Mouse (Mus musculus) layer of hippocampus, adult 11-12 months (tissue): ENCODE results near the gene Slc37a4.
"Not testable (repeated sequence)": the region's sequence is repeated elsewhere in the genome, so short reads cannot be mapped to it uniquely, and the experiment has no call there.

Source experiments
- DNase-seq: peaks from one replicate; pipeline ENCODE4 v3.0.0; 2022; ENCODE audit warnings: low spot score

The Slc37a4 gene

DNA sequence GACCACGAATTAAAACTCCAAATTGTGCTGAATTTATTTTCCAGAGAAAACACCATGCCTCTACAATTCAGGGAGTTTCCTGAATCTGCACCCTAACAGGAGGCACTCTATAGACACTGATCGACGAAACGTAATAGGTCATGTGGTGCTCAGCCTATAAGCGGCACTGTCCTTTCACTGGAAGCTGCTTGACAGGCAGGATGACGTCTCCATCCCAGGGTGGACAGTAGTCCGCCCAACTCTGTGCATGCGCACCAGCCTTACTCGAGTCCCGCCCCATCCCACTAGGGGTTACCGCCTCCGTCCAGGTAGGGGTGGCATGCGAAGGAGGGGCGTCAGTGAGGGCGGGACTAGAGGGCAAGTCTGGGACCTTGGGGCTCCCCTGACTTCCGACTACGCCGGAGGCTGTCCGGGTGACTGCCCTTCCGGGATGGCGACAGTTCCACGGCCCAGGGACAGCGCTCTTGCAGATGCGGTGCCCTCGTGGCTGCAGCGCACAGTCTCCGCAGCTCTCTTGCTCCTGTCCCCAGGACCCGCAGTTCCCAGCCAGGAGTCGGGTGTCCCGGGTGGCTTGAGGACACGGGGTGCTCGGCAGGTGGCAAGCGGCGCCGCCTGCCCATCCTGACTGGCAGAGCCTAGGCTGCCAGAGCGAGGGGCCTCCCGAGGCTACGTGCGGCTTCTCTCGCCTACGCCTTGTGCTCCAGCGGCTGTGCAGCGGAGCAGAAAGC lies at the start of gene Slc37a4:
Gene Slc37a4 (plus strand): TSS at position 169 of the 728 bp plus-strand sequence.
- DNase-seq = peak; percentile 93

DNA sequence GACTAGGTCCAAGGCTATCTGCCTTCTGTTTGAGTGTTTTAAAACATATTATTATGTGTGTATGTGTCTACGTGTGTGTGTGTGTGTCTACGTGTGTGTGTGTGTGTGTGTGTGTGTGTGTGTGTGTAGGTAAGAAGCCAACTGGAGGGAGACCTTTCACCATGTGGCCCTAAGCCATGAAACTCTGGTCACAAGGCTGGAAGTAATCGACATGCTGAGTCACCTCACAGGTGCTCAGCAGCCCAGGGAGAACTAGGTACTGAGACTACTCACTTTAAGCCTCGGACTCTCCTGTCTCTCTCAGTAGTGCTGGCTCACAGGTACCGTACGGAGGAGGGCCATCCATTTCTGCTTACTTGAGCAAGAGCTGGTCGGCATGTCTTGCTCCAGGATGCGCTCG lies 49.5 kb upstream of the Slc37a4 start:
- no peak for DNase-seq

DNA sequence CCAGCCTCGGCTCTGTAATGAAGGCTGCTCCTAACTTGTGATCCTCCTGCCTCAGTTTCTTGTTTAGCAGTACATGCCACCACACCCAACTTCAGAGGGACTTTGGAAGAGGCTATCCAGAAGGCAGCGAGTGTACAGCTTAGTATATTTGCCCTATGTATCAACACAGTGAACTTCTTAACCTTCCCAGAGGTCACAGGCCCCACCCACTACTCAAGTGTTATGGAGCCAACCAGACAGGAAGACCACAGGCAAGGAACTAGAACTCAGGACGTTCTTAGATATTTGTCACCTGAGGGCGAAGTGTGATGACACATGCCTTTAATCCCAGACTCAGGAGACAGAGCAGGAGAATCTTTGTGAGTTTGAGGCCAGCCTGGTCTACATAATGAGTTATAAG lies 49.0 kb upstream of the Slc37a4 start:
- DNase-seq = no peak

DNA sequence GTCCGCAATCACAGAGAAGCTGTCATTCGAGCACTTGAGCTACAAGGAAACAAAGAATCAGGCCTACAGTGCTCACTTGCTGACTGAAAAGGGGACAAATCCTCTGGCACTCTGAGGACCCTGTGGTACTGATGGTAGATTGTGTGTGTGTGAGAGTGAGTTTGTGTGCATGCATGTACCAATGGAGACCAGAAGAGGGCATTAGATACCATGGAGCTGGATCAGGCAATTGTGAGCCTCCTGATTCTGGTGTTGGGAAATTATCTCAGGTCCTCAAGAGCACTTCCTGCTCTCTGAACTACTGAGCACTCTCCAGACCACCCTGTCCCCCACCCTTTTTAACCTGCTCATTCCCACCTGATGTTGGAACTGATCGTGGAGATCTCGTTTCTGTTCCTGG lies 48.1 kb upstream of the Slc37a4 start:
- DNase-seq = no peak

DNA sequence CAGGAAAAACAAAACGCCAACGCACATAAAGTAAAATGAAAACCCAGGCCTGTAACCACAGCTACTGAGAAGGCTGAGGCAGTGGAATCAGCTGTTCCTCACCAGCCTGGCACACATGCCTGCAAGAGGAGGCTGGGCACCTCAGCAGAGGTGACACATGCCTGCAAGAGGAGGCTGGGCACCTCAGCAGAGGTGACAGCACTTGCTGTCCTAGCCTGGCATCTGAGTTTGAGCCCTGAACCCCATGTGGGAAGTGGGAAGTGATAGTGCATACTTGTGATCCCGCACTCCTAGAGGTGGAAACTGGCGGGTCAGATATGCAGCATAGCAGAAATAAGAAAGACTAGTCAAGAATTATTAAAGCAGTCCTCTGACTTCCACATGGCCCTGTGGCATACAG lies 45.3 kb upstream of the Slc37a4 start:
- DNase-seq = no peak

DNA sequence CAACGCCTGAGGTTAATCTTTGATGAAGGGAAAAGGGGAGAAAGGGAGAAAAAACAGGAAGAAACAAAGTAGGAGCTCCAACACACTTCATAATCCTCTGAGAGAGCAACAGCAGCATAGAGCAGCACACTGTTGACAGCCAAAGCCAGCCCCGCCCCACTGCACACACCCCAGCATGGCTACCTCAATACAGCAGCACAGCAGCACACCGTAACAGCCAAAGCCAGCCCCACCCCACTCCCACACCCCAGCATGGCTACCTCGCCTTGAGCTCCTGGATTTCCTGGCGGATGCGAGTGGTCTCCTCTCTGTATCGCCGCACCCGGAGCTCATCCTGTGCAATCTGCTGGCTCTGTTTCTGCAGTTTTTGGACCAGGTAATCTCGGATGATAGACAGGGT lies 44.3 kb upstream of the Slc37a4 start:
- DNase-seq = no peak

DNA sequence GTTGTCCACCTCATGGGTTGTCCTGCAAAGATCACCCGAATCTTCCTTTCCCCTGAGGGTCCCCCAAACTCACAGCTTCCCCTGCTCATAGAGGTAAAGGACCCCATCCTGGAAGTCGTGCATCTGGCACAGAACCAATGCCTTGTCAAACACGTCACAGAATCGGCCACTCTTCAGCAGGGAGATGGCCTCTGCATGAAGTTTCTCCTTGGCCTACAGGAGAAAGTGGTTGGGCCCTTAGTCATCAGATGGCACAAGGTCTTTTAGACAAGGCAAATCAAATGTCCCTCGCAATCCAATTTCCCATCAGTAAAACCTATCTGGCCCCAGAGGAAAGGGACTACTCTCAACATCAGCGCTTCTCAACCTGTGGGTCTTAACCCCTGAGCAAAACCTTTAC lies 43.5 kb upstream of the Slc37a4 start:
- no peak for DNase-seq

DNA sequence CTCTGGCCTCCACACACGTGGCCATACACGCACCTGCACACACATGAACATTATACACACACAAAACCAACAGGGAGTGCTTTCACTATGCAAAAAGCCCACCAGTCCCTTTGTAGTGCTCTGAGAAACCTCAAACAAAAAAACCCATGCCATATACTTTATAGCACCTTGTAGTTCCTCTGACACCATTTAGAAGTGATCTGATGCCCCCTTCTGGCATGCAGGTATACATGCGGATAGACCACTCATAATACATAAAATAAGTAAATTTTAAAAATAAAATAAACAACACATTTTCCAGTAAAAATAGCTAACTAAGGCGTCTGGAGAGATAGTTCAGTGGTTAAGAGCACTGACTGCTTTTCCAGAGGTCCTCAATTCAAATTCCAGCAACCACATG lies 39.4 kb upstream of the Slc37a4 start:
- no peak for DNase-seq

DNA sequence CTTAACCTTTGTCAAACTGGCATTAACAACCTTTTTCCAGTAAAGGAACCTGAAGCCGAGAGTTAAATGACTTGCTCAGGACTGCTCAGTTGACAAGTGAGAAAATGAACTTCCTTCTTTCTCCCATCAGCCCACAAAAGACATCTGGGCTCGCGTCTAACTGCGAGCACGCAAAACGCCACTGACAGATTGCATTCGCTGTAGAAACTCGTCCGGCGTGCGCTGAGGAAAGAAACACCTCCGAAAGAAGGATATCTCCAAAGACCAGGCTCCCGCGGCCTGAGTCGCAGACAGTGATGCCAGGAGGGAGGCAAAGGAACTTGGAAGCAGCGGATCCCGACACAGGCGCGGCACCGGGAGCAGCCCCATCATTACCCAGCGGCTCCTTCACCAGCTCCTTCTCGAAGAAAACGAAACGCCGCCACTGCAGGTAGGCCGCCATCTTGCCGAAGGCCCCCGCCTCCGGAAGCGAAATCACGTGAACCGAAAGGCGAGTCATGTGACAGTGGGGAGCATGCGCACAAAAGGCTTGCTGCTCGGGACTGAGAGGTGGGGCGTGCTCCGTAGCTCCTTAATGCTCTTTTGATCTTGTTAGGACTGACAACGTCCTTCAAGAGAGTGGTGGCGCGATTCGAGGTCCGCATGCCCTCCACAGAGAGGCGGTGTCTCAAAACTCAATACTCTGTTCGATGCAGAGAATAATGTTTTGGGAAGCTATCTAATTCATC lies 35.3 kb upstream of the Slc37a4 start, which contains the start of gene Vps11:
Gene Vps11 (minus strand): TSS at position 481 of the 728 bp plus-strand sequence.
- DNase-seq = peak; percentile 94

DNA sequence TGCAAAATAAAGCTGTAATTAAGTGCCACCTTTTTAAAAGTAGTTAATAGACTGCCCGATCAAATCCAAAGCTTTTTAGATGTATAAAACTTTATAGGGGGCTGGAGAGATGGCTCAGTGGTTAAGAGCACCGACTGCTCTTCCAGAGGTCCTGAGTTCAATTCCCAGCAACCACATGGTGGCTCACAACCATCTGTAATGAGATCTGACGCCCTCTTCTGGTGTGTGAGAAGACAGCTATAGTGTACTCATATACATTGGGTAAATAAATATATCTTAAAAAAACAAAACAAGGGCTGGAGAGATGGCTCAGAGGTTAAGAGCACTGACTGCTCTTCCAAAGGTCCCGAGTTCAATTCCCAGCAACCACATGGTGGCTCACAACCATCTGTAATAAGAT lies 34.7 kb upstream of the Slc37a4 start:
- DNase-seq = not testable (repeated sequence)

DNA sequence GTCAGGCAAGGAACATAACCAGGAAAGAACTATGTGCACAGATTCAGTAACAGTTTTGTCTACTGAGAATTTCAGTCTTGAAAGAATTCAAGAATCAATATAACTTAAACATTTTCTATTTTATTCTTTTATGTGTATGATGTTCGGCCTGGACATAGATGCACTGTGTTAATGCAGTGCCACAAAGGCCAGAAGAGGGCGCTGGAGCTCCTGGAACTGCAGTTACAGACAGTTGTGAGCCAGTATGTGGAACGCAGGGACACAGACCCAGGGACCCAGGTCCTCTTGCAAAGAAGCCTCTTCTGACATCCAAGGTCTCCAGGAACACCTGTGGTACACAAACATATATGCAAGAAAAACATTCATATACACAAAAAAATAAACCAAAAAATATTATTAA lies 32.2 kb upstream of the Slc37a4 start:
- no peak for DNase-seq

DNA sequence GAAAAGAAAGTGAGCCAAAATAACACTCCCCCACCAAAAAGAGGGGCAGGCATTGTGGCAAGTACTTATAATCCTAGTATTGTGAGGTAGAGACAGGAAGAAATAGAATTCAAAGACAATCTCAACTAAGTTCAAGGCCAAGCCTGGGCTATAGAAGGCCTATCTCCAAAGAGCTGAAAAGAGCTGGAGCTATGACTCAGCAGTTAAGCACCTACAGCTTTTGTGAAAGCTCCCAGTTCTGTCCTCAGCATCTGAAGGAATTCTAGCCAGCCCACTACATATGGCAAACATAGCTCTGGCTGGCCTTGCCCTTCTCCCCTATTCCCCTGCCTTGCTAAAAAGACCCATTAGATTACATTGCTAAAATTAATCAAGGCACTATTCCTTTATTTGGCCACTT lies 23.3 kb upstream of the Slc37a4 start:
- DNase-seq = no peak

DNA sequence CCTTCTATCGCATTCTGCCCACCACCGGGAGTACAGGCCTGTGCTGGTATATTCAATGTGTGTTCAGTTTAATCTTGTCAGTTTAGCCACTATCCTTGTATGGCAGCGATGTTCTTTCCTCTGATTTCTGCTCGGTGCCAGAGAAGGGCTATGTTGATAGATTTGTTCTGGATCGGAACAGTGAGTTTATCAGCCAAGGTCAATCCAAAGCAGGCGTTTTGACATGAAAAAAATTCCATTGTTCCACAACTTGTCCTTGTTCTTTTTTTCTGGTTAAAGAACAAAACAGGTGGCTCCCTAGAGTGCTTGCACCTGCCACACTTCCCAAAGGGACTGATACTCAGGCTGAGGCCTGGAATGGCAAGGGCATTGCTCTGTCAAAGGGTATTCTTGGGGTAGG lies 20.5 kb upstream of the Slc37a4 start:
- DNase-seq = no peak

DNA sequence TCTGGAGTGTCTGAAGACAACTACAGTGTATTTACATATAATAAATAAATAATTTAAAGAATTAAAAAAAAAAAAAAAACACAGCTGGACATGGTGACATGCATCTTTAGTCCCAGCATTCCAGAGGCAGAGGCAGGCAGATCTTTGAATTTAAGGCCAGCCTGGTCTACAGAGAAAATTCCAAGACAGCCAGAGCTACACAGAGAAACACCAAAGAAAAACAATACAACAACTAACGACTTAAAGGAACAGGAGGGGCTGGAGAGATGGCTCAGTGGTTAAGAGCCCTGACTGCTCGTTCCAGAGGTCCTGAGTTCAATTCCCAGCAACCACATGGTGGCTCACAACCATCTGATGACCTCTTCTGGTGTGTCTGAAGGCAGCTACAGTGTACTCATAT lies 19.3 kb upstream of the Slc37a4 start:
- not testable (repeated sequence) for DNase-seq

DNA sequence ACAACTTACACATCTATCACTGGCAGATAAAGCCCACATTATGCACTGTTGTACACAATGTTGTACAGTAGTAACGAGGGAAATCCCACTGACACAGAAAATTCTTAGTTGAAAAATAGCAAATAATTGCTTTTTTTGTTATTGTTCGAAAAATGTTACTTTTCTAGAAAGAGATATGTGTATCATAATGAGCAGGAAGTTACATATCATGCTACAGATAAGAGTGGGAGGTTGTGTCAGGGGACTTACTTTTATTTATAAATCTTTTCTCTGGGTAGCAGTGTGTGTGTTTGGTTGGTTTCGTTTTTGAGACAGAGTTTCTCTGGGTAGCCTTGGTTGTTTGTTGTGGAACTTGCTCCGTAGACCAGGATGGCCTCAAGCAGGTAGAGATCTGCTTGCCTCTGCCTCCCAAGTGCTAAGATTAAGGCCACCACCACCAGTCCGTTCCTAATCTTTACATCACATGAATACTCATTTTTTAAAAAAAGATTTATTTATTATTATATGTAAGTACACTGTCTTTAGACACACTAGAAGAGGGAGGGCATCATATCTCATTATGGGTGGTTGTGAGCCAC lies 18.4 kb upstream of the Slc37a4 start:
- no peak for DNase-seq

DNA sequence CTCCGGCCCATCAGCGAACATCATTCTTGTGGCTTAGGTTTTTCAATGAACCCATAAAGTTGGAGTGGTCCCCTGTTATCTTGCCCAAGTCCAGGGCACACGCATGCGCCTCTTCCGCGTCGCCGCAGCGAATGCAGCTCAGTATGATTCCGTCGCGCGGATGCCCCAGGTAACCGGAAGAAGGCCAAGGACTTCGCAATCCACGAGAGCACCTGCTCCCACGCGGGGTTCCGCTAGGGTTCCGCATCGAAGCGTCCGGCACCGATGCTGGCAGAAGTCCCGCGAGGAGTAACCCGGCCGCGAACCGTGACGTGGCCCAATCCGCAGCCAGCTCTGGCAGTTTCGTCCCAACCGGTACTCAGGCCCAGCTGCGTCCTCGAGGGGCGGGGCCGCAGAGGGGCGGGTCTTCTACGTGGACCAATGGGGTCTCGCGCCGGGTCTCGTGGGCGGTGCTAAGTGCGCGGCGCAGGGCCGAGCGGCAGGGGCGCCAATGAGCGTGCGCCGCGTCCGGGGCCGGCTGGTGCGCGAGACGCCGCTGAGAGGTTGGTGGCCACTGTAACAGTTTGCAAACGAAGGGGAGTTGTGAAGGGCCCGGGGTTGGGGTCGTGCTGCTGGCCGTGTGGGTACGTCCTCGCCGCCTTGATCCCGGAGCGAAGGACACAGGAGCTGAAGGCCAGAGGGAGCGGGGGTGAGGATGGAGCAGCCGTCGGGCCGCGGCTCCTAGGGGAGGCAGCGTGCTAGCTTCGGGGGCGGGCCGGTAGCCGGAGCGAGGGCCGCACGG lies 17.4 kb upstream of the Slc37a4 start, which contains the start of gene Hyou1:
Gene Hyou1 (plus strand): TSS at position 437 of the 781 bp plus-strand sequence.
- DNase-seq = peak; percentile 99

DNA sequence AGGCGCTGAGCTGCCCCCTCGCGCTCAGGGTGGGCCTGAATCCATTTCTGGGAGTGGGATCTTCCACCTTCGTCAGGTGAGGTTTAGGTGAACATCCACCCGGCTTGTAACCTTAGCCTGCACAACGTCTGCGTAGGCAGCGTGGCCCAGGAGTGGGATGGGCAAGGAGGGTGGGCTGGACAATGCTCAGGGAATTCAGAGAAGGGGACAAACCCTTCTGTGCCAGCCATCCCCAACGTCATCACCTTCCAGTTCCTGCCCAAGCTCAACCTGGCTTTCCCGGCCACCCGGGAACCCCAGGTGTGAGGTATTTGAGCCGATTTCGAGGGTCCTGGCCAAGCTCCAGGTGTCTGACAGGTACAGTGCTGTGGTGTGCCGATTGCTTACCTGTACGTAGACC lies 16.8 kb upstream of the Slc37a4 start:
- DNase-seq = no peak

DNA sequence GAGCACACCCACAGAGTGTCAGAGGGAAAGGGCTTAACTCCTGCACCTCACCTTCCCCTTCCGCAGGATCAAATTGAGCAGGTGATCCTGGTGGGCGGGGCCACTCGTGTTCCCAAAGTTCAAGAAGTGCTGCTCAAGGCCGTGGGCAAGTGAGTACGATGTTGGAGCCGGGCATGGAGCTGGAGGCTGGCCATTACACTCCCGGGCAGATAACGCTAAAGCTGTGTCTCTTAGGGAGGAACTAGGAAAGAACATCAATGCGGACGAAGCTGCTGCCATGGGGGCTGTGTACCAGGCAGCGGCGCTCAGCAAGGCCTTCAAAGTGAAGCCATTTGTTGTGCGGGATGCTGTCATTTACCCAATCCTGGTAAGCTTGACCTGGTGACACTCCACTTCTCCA lies 12.1 kb upstream of the Slc37a4 start:
- DNase-seq = no peak

DNA sequence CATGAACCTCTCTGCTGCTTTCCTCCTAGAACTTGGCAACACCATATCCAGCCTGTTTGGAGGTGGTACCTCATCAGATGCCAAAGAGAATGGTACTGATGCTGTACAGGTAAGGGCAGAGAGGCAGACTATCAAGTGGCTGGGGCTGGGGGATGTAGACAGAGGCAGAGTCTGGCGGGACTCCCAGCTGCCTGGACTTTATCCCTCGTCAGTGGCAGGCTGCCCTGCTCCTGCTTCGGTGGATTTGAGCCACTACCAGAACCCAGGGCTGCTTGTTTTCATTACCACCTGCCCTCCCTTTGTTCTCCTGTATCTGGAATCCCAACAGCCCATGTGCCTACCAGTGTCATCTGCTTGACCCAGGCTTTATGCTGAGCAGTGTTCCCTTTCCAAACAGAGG lies 9.4 kb upstream of the Slc37a4 start:
- DNase-seq = no peak

DNA sequence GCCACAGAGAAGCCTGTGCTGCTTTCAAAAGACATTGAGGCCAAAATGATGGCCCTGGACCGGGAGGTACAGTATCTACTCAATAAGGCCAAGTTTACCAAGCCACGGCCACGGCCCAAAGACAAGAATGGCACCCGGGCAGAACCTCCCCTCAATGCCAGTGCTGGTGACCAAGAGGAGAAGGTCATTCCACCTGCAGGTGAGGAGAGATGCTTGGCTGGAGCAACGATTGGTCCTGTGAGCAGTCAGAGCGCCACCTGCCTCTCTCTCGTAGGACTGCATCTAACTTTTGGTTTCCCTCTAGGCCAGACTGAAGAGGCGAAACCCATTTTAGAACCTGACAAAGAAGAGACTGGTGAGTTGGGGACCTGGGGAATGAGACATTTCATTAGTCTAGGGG lies 7.4 kb upstream of the Slc37a4 start:
- DNase-seq = no peak

DNA sequence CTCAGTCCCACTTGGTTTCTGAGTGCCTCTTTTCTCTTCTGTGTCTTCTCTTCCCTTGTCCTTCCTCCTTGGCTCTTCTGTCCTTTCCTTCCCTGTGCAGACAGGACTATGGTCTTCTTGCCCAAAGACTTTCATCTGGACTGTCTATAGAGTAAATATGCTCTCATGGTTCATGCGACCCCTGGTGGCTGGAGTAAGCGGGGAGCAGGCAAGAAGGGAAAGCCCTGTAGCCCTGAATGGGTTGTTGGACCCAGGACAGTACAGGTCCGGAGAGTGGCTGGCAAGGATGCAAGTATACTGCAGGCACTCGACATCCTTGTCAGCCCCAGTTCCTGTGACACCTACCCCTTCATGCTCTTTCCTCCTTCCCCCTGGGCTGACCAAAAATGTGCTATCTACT lies 5.2 kb upstream of the Slc37a4 start:
- DNase-seq = peak; percentile 71

DNA sequence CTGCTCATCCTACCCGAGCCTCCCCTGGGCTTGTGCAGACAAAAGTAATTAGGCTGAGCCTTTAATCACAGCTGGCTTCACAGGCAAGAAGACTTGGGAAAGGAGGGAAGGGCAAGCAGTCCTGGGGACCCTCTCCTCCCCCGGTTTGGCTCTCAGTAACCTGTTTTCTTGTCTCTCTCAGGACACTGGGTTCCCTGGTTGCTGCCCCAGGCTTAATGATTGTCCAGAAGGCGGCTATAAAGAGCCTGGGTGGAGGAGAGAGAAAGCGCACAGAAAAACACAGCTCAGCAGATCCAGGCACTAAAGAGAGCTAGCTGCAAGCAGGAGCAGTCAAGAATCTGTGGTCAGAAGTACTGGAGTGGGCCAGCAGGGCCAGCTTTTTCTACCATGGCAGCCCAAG lies 1.4 kb downstream of the Slc37a4 start:
- DNase-seq = no peak
